Mouse (Mus musculus): ENCODE data around the gene Tysnd1. TPM values are rescaled to one million over a fixed set of nuclear protein-coding genes. Genes with fewer than 3 reads are reported as not detected.

Gene Tysnd1
- polyA plus RNA-seq, 1 experiment from 2014 or later: 33.1 TPM

- H3K27ac ChIP-seq: no peak overlapping the region
- no peak overlapping the region for H3K4me3 ChIP-seq
- no peak overlapping the region for H3K4me2 ChIP-seq
- H3K27me3 ChIP-seq: no peaks in the 10 kb centered on the region
- H3K36me3 ChIP-seq: no peaks in the 10 kb centered on the region
- peaks cover 11% of the 10 kb centered on the region for H3K4me1 ChIP-seq
- no peaks in the 10 kb centered on the region for H3K9me3 ChIP-seq
- 88% methylated on average over 12 of the region's 12 CpGs for WGBS
- ATAC-seq (ENCODE audit: insufficient number of reproducible peaks, low FRiP score, low TSS enrichment, low read depth): no peak
- no peak overlapping the region for H3K9ac ChIP-seq
Observed at GRCm38 (mm10) chr10:61717406-61718296, 22.3 kb downstream of the Tysnd1 start.

- Histone ChIP-seq H3K9ac (no peak overlapping the region), H3K4me1 (peaks cover 7% of the 10 kb centered on the region), H3K36me3 (no peaks in the 10 kb centered on the region), H3K4me2 (no peak overlapping the region), H3K4me3 (no peak overlapping the region), H3K9me3 (no peaks in the 10 kb centered on the region), H3K27ac (no peak overlapping the region), H3K27me3 (no peaks in the 10 kb centered on the region)
- no peak for ATAC-seq (ENCODE audit: insufficient number of reproducible peaks, low FRiP score, low TSS enrichment, low read depth)
- 89% methylated on average over 7 of the region's 7 CpGs for WGBS
Observed at GRCm38 (mm10) chr10:61720331-61720730, 25.0 kb downstream of the Tysnd1 start.

GRCm38 (mm10) chr10:61722215-61722614 is 26.9 kb downstream of the Tysnd1 start:
- Histone ChIP-seq H3K4me3 (no peak overlapping the region), H3K4me2 (no peak overlapping the region), H3K36me3 (no peaks in the 10 kb centered on the region), H3K9ac (no peak overlapping the region), H3K27ac (no peak overlapping the region), H3K4me1 (no peaks in the 10 kb centered on the region), H3K27me3 (no peaks in the 10 kb centered on the region), H3K9me3 (no peaks in the 10 kb centered on the region)
- ATAC-seq (ENCODE audit: insufficient number of reproducible peaks, low FRiP score, low TSS enrichment, low read depth): no peak
- 76% methylated on average over 3 of the region's 3 CpGs for WGBS

GRCm38 (mm10) chr10:61723271-61723670 is 28.0 kb downstream of the Tysnd1 start:
- Histone ChIP-seq H3K36me3 (peaks cover 5% of the 10 kb centered on the region; the same call in 1 of the 2 replicates), H3K27ac (no peak overlapping the region), H3K27me3 (no peaks in the 10 kb centered on the region), H3K4me2 (no peak overlapping the region), H3K4me1 (no peaks in the 10 kb centered on the region), H3K9me3 (no peaks in the 10 kb centered on the region), H3K9ac (no peak overlapping the region), H3K4me3 (no peak overlapping the region)
- WGBS: 65% methylated on average over 6 of the region's 6 CpGs
- no peak for ATAC-seq (ENCODE audit: insufficient number of reproducible peaks, low FRiP score, low TSS enrichment, low read depth)

- 36% methylated on average over 11 of the region's 11 CpGs for WGBS
Observed at GRCm38 (mm10) chr10:61729181-61729580, 33.9 kb downstream of the Tysnd1 start.

GRCm38 (mm10) chr10:61730171-61730570 is 34.9 kb downstream of the Tysnd1 start:
- WGBS: 94% methylated on average over 6 of the region's 6 CpGs
- no peak for ATAC-seq (ENCODE audit: insufficient number of reproducible peaks, low FRiP score, low TSS enrichment, low read depth)
- H3K27me3 ChIP-seq: no peaks in the 10 kb centered on the region

More at GRCm38 (mm10) chr10:61729181-61729580, 33.9 kb downstream of the Tysnd1 start:
- H3K9ac ChIP-seq: no peak overlapping the region
- no peak overlapping the region for H3K4me2 ChIP-seq
- H3K9me3 ChIP-seq: no peaks in the 10 kb centered on the region
- no peaks in the 10 kb centered on the region for H3K27me3 ChIP-seq
- H3K4me3 ChIP-seq: no peak overlapping the region
- H3K36me3 ChIP-seq: peaks cover 9% of the 10 kb centered on the region; the same call in 1 of the 2 replicates
- H3K27ac ChIP-seq: no peak overlapping the region
- no peaks in the 10 kb centered on the region for H3K4me1 ChIP-seq
- ATAC-seq (ENCODE audit: insufficient number of reproducible peaks, low FRiP score, low TSS enrichment, low read depth): no peak

GRCm38 (mm10) chr10:61734377-61734776 is 39.1 kb downstream of the Tysnd1 start:
- Histone ChIP-seq H3K9ac (no peak overlapping the region), H3K27me3 (no peaks in the 10 kb centered on the region), H3K4me3 (no peak overlapping the region), H3K36me3 (peaks cover 20% of the 10 kb centered on the region), H3K4me2 (no peak overlapping the region), H3K4me1 (no peaks in the 10 kb centered on the region), H3K27ac (no peak overlapping the region), H3K9me3 (no peaks in the 10 kb centered on the region)
- no peak for ATAC-seq (ENCODE audit: insufficient number of reproducible peaks, low FRiP score, low TSS enrichment, low read depth)
- 42% methylated on average over 3 of the region's 3 CpGs for WGBS

More at GRCm38 (mm10) chr10:61730171-61730570, 34.9 kb downstream of the Tysnd1 start:
- H3K4me3 ChIP-seq: no peak overlapping the region
- no peak overlapping the region for H3K4me2 ChIP-seq
- H3K27ac ChIP-seq: no peak overlapping the region
- H3K4me1 ChIP-seq: no peaks in the 10 kb centered on the region
- H3K9me3 ChIP-seq: no peaks in the 10 kb centered on the region
- peaks cover 9% of the 10 kb centered on the region; the same call in 1 of the 2 replicates for H3K36me3 ChIP-seq
- H3K9ac ChIP-seq: no peak overlapping the region

- Histone ChIP-seq H3K9me3 (no peaks in the 10 kb centered on the region), H3K36me3 (peaks cover 39% of the 10 kb centered on the region), H3K27ac (no peak overlapping the region), H3K27me3 (no peaks in the 10 kb centered on the region), H3K4me1 (no peaks in the 10 kb centered on the region), H3K4me2 (no peak overlapping the region), H3K4me3 (no peak overlapping the region), H3K9ac (no peak overlapping the region)
- WGBS: 70% methylated on average over 10 of the region's 10 CpGs
- ATAC-seq (ENCODE audit: insufficient number of reproducible peaks, low FRiP score, low TSS enrichment, low read depth): no peak
Observed at GRCm38 (mm10) chr10:61736671-61737078, 41.4 kb downstream of the Tysnd1 start.

- H3K27me3 ChIP-seq: no peaks in the 10 kb centered on the region
- no peaks in the 10 kb centered on the region for H3K9me3 ChIP-seq
- no peak for ATAC-seq (ENCODE audit: insufficient number of reproducible peaks, low FRiP score, low TSS enrichment, low read depth)
- WGBS: 78% methylated on average over 1 of the region's 1 CpGs
- no peaks in the 10 kb centered on the region for H3K4me1 ChIP-seq
- no peak overlapping the region for H3K9ac ChIP-seq
- H3K36me3 ChIP-seq: peaks cover 47% of the 10 kb centered on the region
- no peak overlapping the region for H3K4me3 ChIP-seq
- H3K4me2 ChIP-seq: no peak overlapping the region
- no peak overlapping the region for H3K27ac ChIP-seq
Observed at GRCm38 (mm10) chr10:61737537-61737936, 42.2 kb downstream of the Tysnd1 start.

- no peak for ATAC-seq (ENCODE audit: insufficient number of reproducible peaks, low FRiP score, low TSS enrichment, low read depth)
- H3K4me3 ChIP-seq: no peak overlapping the region
- H3K27me3 ChIP-seq: no peaks in the 10 kb centered on the region
- H3K27ac ChIP-seq: no peak overlapping the region
- no peak overlapping the region for H3K4me2 ChIP-seq
- H3K36me3 ChIP-seq: peaks cover 53% of the 10 kb centered on the region
- WGBS: 89% methylated on average over 4 of the region's 4 CpGs
- no peaks in the 10 kb centered on the region for H3K9me3 ChIP-seq
- H3K4me1 ChIP-seq: no peaks in the 10 kb centered on the region
- no peak overlapping the region for H3K9ac ChIP-seq
Observed at GRCm38 (mm10) chr10:61738126-61738525, 42.8 kb downstream of the Tysnd1 start.

- H3K4me2 ChIP-seq: no peak overlapping the region
- no peak for ATAC-seq (ENCODE audit: insufficient number of reproducible peaks, low FRiP score, low TSS enrichment, low read depth)
- no peak overlapping the region for H3K27ac ChIP-seq
- H3K4me3 ChIP-seq: no peak overlapping the region
- no peaks in the 10 kb centered on the region for H3K27me3 ChIP-seq
- H3K4me1 ChIP-seq: no peaks in the 10 kb centered on the region
- WGBS: 89% methylated on average over 1 of the region's 1 CpGs
- H3K36me3 ChIP-seq: peaks cover 84% of the 10 kb centered on the region
- no peak overlapping the region for H3K9ac ChIP-seq
- no peaks in the 10 kb centered on the region for H3K9me3 ChIP-seq
Observed at GRCm38 (mm10) chr10:61741306-61741705, 46.0 kb downstream of the Tysnd1 start.

- 78% methylated on average over 4 of the region's 4 CpGs for WGBS
- no peak overlapping the region for H3K4me2 ChIP-seq
- no peak overlapping the region for H3K27ac ChIP-seq
- peaks cover 89% of the 10 kb centered on the region for H3K36me3 ChIP-seq
- H3K4me3 ChIP-seq: no peak overlapping the region
- no peak for ATAC-seq (ENCODE audit: insufficient number of reproducible peaks, low FRiP score, low TSS enrichment, low read depth)
- H3K27me3 ChIP-seq: no peaks in the 10 kb centered on the region
- H3K4me1 ChIP-seq: no peaks in the 10 kb centered on the region
- H3K9ac ChIP-seq: no peak overlapping the region
- H3K9me3 ChIP-seq: no peaks in the 10 kb centered on the region
Observed at GRCm38 (mm10) chr10:61741873-61742272, 46.6 kb downstream of the Tysnd1 start.

Measured in limb, embryonic 15.5 days (tissue).